Mouse (Mus musculus): ENCODE data around the gene Zc3h14.
A peak's percentile ranks its signal among the peaks of the same experiment; 100 is the strongest.

Gene Zc3h14

GRCm38 (mm10) chr12:98746746-98747379, at the start of gene Zc3h14:
Zc3h14 (plus strand) TSS chr12:98746964.
- DNase-seq (ENCODE audit: low spot score in 2 of 2) = peak; percentile 77 to 90

GRCm38 (mm10) chr12:98697202-98697601, 49.6 kb upstream of the Zc3h14 start:
- peak in 1 of 2 experiments; percentile 23 for DNase-seq (ENCODE audit: low spot score in 2 of 2)

GRCm38 (mm10) chr12:98701564-98701963, 45.2 kb upstream of the Zc3h14 start:
- DNase-seq (ENCODE audit: low spot score in 2 of 2) = no peak

- DNase-seq (ENCODE audit: low spot score in 2 of 2) = no peak
Measured at GRCm38 (mm10) chr12:98703554-98703953, 43.2 kb upstream of the Zc3h14 start.

GRCm38 (mm10) chr12:98703961-98704360, 42.8 kb upstream of the Zc3h14 start:
- no peak for DNase-seq (ENCODE audit: low spot score in 2 of 2)

GRCm38 (mm10) chr12:98712819-98713218, 33.9 kb upstream of the Zc3h14 start:
- DNase-seq (ENCODE audit: low spot score in 2 of 2) = no peak

- DNase-seq (ENCODE audit: low spot score in 2 of 2) = no peak
Measured at GRCm38 (mm10) chr12:98713621-98714103, 33.1 kb upstream of the Zc3h14 start.

- no peak for DNase-seq (ENCODE audit: low spot score in 2 of 2)
Measured at GRCm38 (mm10) chr12:98714757-98715156, 32.0 kb upstream of the Zc3h14 start.

GRCm38 (mm10) chr12:98716142-98716541, 30.6 kb upstream of the Zc3h14 start:
- DNase-seq (ENCODE audit: low spot score in 2 of 2) = no peak

GRCm38 (mm10) chr12:98720628-98721027, 26.1 kb upstream of the Zc3h14 start:
- no peak for DNase-seq (ENCODE audit: low spot score in 2 of 2)

- DNase-seq (ENCODE audit: low spot score in 2 of 2) = no peak
Measured at GRCm38 (mm10) chr12:98721030-98721429, 25.7 kb upstream of the Zc3h14 start.

- DNase-seq (ENCODE audit: low spot score in 2 of 2) = no peak
Measured at GRCm38 (mm10) chr12:98724224-98724623, 22.5 kb upstream of the Zc3h14 start.

GRCm38 (mm10) chr12:98724976-98725375, 21.8 kb upstream of the Zc3h14 start:
- no peak for DNase-seq (ENCODE audit: low spot score in 2 of 2)

GRCm38 (mm10) chr12:98726078-98726477, 20.7 kb upstream of the Zc3h14 start:
- no peak for DNase-seq (ENCODE audit: low spot score in 2 of 2)

GRCm38 (mm10) chr12:98727186-98727585, 19.6 kb upstream of the Zc3h14 start:
- DNase-seq (ENCODE audit: low spot score in 2 of 2) = no peak

GRCm38 (mm10) chr12:98730682-98731081, 16.1 kb upstream of the Zc3h14 start:
- DNase-seq (ENCODE audit: low spot score in 2 of 2) = no peak

GRCm38 (mm10) chr12:98733165-98733564, 13.6 kb upstream of the Zc3h14 start:
- DNase-seq (ENCODE audit: low spot score in 2 of 2) = no peak

- no peak for DNase-seq (ENCODE audit: low spot score in 2 of 2)
Measured at GRCm38 (mm10) chr12:98733776-98734175, 13.0 kb upstream of the Zc3h14 start.

GRCm38 (mm10) chr12:98734246-98734879, 12.4 kb upstream of the Zc3h14 start:
- peak; percentile 47 to 81 for DNase-seq (ENCODE audit: low spot score in 2 of 2)

- DNase-seq (ENCODE audit: low spot score in 2 of 2) = no peak
Measured at GRCm38 (mm10) chr12:98734880-98735801, 11.6 kb upstream of the Zc3h14 start.

- no peak for DNase-seq (ENCODE audit: low spot score in 2 of 2)
Measured at GRCm38 (mm10) chr12:98736951-98737800, 9.6 kb upstream of the Zc3h14 start, which contains the start of gene Ptpn21. Ptpn21 (minus strand) TSS chr12:98737405.
